In genomic region chr6:118958529-118958928, GRCm38 (mm10) we compare ENCODE assay signal across 16 mouse cellular contexts.
"Had no signal": no experiment of that assay in that cellular context is flagged by ENCODE, and none has a peak within 500 bp of the region (broad histone marks: within the 10 kb centered on the region; RNA-seq: fewer than 3 reads in every experiment).

No protein-coding gene starts in this region.

- H3K9me3 ChIP-seq: lung, embryonic 15.5 days; megakaryocyte, embryonic 14.5 days; midbrain, embryonic 13.5 days; midbrain, embryonic 15.5 days; neural tube, embryonic 12.5 days; stomach, embryonic 15.5 days had no signal

- ATAC-seq: liver, postnatal 0 days; lung, postnatal 0 days; midbrain, embryonic 13.5 days; midbrain, embryonic 15.5 days had no signal

- DNase-seq: liver, postnatal 0 days; lung, adult 2 months; lung, postnatal 14 days; lung, postnatal 36 days; right cerebral cortex, postnatal 14 days; thymus, adult 2 months; thymus, postnatal 36 days had no signal

- H3K27ac ChIP-seq: lung, embryonic 15.5 days; macrophage; midbrain, embryonic 13.5 days; midbrain, embryonic 15.5 days; neural tube, embryonic 12.5 days; stomach, embryonic 15.5 days; stomach, postnatal 0 days had no signal

- H3K4me1 ChIP-seq: neural tube, embryonic 12.5 days had no signal

- H3K36me3 ChIP-seq: lung, embryonic 15.5 days; midbrain, embryonic 13.5 days; midbrain, embryonic 15.5 days; neural tube, embryonic 12.5 days; stomach, embryonic 15.5 days had no signal

- H3K9ac ChIP-seq: liver, postnatal 0 days; lung, embryonic 15.5 days; midbrain, embryonic 13.5 days; midbrain, embryonic 15.5 days; neural tube, embryonic 12.5 days; stomach, embryonic 15.5 days had no signal

- H3K4me3 ChIP-seq: lung, embryonic 15.5 days; megakaryocyte, embryonic 14.5 days; midbrain, embryonic 13.5 days; midbrain, embryonic 15.5 days; neural tube, embryonic 12.5 days; stomach, embryonic 15.5 days had no signal

- H3K4me2 ChIP-seq: lung, embryonic 15.5 days; midbrain, embryonic 13.5 days; midbrain, embryonic 15.5 days; neural tube, embryonic 12.5 days; stomach, embryonic 15.5 days had no signal

- H3K27me3 ChIP-seq: lung, embryonic 15.5 days; midbrain, embryonic 13.5 days; midbrain, embryonic 15.5 days; neural tube, embryonic 12.5 days; stomach, embryonic 15.5 days had no signal
